Mouse (Mus musculus): ENCODE data around the gene Tab1.

Gene Tab1

GRCm38 (mm10) chr15:80162401-80162964 lies 29.6 kb downstream of the Tab1 start:
- DNase-seq (ENCODE audit: low read depth, low spot score), result no peak

DNA sequence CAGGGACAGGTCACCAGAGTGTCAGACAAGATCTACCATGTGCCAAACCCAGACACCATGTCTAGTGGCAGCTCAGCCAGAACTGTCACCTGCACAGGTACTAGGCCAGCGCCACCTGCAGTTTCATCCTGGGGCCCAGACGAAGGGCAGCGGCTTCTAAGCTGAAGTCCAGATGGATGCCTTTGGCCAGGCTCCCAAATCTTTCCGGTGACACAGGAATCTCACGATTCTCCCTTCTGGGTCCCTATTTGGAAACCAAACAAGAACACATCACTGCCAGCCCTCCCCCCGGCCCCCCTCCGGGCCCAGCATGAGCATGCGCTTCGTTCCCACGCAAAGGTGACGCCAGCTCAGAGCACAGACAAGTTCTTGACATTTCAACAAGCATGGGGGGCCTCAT lies 30.3 kb downstream of the Tab1 start:
- no peak for DNase-seq (ENCODE audit: low read depth, low spot score)

DNA sequence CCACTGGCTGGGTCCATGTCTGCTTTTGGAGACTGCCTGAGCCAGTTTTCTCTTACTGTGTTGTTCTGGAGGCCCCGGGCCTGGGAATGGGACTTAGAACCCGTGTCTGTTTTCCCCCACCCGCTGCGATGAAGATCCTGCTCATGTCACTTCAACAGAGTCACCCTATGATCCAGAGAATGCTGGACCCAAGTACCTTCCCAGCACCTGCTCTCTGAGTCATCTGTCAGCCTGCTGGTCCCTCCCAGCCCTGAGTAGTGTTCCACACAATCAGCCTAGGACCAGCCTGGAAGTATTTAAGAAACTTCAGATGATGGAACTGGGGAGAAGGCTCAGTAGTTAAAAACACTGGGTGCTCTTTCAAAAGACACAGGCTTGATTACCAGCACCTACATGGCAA lies 30.8 kb downstream of the Tab1 start:
- DNase-seq (ENCODE audit: low read depth, low spot score), result no peak

GRCm38 (mm10) chr15:80165396-80165795 lies 32.5 kb downstream of the Tab1 start:
- DNase-seq (ENCODE audit: low read depth, low spot score), result no peak

GRCm38 (mm10) chr15:80169484-80169883 lies 36.6 kb downstream of the Tab1 start:
- DNase-seq (ENCODE audit: low read depth, low spot score), result no peak

DNA sequence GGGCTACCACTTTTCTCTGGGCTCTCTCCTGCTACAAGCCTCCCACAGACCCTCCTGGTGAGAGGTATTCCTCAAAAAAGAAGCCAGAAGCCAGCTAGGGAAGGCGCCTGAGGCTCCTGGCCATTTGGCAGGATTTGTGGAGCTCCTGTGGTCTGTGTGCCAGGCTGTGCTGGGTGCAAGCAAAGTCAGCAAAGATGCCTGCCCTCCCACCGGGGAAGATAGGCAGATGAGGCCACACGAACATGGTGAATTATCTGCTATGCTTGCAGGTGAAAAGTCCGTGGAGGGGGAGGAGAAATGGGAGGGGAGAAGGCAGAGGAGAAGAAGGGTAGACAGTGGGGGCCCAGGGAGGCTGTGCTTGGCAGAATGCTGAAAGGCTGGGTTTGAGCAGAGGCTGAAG lies 37.4 kb downstream of the Tab1 start:
- DNase-seq (ENCODE audit: low read depth, low spot score), result no peak

GRCm38 (mm10) chr15:80171286-80171685 lies 38.4 kb downstream of the Tab1 start:
- DNase-seq (ENCODE audit: low read depth, low spot score), result no peak

GRCm38 (mm10) chr15:80171791-80172190 lies 38.9 kb downstream of the Tab1 start:
- no peak for DNase-seq (ENCODE audit: low read depth, low spot score)

- DNase-seq (ENCODE audit: low read depth, low spot score), result no peak
Measured at GRCm38 (mm10) chr15:80173001-80173771, 40.3 kb downstream of the Tab1 start, which contains the start of gene Mgat3. Mgat3 (plus strand) TSS chr15:80173721.

DNA sequence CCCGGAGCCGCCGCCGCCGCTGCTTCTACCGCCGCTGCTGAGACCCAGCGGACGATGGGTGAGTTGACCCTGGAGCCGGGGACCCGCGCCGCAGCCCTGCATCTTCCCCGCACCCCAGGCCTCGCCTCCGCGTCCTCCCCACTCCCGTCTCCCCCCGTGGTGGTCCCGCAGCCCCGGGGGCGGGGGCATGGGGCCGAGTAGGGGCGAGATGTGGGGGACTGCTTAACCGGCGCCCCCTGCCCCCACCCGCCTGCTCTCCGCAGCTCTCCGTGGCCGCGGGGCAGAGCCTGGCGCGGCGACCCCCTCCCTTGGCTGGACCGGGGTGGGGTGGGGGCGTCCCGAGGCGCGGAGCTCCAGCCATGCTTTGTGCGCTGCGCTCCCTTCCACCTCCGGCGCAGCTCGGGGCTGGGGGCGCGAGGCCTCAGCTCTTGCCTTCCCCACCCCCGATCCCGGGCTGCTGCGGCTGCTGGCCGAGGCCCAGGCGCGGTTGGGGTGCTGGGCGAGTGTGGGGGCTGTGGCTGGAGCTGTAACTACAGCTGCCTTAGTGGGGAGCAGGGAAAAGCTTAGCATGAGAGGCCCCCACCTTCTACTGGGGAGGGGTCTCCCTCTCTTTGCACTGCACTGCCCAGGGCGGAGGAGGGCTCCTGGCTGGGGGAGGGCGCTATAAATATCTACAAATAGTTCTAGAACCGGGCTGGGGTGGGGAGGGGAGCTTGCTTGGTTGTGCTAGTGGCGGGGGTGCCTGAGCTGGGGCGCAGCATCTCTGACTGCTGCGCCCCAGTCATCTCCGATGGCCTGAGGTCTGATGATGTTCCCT lies 41.1 kb downstream of the Tab1 start:
- no peak for DNase-seq (ENCODE audit: low read depth, low spot score)

GRCm38 (mm10) chr15:80174598-80174875 lies 41.6 kb downstream of the Tab1 start:
- no peak for DNase-seq (ENCODE audit: low read depth, low spot score)

- DNase-seq (ENCODE audit: low read depth, low spot score), result no peak
Measured at GRCm38 (mm10) chr15:80175316-80175715, 42.4 kb downstream of the Tab1 start.

GRCm38 (mm10) chr15:80175756-80176155 lies 42.8 kb downstream of the Tab1 start:
- DNase-seq (ENCODE audit: low read depth, low spot score), result no peak

DNA sequence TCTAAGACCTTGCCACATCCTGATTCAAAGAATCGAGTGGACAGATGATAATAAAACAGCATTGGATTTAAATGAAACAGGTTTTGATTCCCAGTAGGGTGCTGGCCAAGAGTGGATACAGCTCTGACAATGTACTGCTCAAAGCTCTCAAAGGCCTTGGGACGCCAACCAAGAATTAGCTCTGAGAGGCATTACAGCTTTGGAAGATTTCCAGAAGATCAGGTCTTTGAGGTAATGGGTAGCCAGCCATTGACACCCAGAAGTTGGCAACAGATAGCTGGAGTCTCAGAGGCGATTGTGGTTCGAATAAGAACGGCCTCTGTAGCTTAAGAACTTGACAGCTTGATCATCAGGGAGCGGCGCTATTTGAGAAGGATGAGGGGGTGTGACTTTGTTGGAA lies 48.6 kb downstream of the Tab1 start:
- no peak for DNase-seq (ENCODE audit: low read depth, low spot score)

DNA sequence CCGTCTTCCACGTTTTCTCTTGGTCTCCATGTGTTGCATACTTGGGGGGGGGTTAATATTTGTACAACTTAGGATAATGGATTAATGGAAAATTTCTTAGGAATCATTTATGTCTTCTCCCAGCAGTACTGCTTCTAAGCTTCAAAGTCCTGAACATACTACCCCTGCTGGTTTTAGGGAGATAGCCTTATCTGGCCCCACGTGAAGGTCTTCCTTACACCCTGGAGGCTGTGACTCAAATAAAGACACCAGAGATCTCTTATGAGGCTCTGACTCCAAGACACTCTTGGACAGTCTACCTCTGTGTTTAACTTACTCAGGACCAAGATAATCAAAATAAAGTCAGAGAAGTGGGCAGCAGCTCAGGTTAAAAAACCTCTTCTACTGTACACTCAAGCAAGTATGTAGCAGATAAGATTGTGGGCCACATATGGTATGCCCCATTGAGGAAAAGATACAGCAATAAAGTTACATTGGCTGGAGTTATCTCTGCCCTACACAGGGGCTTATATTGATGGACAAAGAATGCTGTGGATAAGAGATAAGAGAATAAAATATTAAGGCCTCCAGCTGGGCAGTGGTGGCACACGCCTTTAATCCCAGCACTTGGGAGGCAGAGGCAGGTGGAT lies 49.3 kb downstream of the Tab1 start:
- DNase-seq (ENCODE audit: low read depth, low spot score), result no peak

- no peak for DNase-seq (ENCODE audit: low read depth, low spot score)
Measured at GRCm38 (mm10) chr15:80188927-80189326, 56.0 kb downstream of the Tab1 start.

DNA sequence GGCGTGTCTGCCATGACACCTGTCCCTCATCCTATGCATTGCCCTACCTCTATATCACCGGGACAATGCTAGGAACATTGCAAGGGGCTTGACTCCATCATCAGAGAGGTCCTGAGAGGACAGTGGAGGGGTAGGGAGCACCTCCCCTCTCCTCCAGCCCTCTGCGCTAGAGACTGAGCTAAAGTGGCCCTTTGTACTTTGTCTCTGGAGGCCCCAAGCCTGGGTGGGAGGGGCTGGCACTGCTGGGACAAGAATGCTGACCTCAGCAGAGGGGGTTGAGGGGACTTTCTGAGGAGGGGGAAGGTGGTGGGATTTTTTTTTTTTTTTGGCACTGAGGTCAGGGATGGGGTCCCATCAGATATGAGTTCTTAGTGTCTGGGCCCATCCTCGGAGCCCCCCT lies 57.1 kb downstream of the Tab1 start:
- no peak for DNase-seq (ENCODE audit: low read depth, low spot score)

DNA sequence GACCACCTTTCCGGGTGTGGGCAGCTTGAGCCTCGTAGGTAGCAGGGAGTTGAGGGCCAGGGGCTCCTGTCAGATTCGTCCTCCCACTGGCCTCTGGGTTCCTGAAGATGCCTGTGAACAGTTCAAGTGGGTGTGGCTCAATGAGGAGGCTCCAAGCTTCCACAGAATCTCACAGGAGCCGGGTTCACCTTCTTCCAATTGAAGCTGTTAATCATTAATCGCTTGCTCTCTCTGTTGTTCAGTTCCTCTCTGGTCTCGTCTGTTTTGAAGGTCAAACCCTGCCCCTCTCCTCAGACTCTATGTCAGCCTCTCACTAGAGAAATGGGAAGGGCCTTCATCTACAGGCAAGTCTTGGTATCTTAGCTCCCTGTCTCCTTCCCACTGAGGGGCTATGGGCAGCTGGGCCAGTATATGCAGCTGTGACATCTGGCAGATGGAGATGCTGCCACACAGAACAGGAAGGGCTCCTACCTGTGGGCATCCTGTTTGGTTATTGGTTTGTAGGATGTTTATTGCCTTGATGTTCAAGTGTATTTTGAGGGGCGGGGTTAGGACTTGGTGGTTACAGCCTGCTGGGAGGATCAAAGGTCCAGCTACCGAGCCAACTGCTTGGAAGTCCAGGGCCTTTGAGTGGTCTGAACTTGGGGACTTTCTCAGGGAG lies 58.8 kb downstream of the Tab1 start:
- no peak for DNase-seq (ENCODE audit: low read depth, low spot score)

- no peak for DNase-seq (ENCODE audit: low read depth, low spot score)
Measured at GRCm38 (mm10) chr15:80192246-80192585, 59.3 kb downstream of the Tab1 start.

- peak; percentile 27 for DNase-seq (ENCODE audit: low read depth, low spot score)
Measured at GRCm38 (mm10) chr15:80192847-80193246, 59.9 kb downstream of the Tab1 start.

- DNase-seq (ENCODE audit: low read depth, low spot score), result no peak
Measured at GRCm38 (mm10) chr15:80199556-80199955, 66.6 kb downstream of the Tab1 start.

All from A20 (cell line).